Mouse (Mus musculus) megakaryocyte, embryonic 14.5 days (primary cell): ENCODE measurements around the gene Rcn1.

Source experiments
- FLI1 ChIP-seq: IDR thresholded peaks from 2 replicates; pipeline ENCODE4 v1.6.1; 2012; ENCODE audit warnings: low read length, inconsistent platforms, mixed read lengths
- GATA1 ChIP-seq: IDR thresholded peaks from 3 replicates; pipeline ENCODE4 v1.6.1; 2012; ENCODE audit warnings: mixed read lengths, low read length, inconsistent platforms, borderline replicate concordance

GRCm38 (mm10) chr2:105373658-105374057 is 25.5 kb downstream of the Rcn1 start:
- no peak for TF ChIP-seq GATA1
- no peak for TF ChIP-seq FLI1
